Mouse (Mus musculus) heart, adult 10 weeks (tissue): ENCODE results near the gene Nsmce1. TPM values are rescaled to one million over a fixed set of nuclear protein-coding genes. Genes with fewer than 3 reads are reported as not detected.

Source experiments
- polyA plus RNA-seq: library from polyadenylated mRNA; stranded (reverse); fragments of 350-450 nt; fragmentation: Illumina TruSeq; extraction: RNeasy Lipid Tissue Mini Kit (QIAGEN cat#74804); gene quantifications from one replicate; pipeline ENCODE4 v1.2.3, GENCODE M21; 2014; ENCODE audit warnings: low read depth, low replicate concordance

Nsmce1 gene
- polyA plus RNA-seq, result 76.4 TPM

GRCm38 (mm10) chr7:125490947-125491735 lies at the start of gene Nsmce1:
Nsmce1 (minus strand) TSS chr7:125491596.

GRCm38 (mm10) chr7:125444464-125445401 lies 46.7 kb downstream of the Nsmce1 start, which contains the start of gene Kdm8:
Kdm8 (plus strand) TSS chr7:125444676.

Other genes with a start within 250 kb of the Nsmce1 start
- 4.8 TPM for gene Kdm8, start 46.9 kb downstream of the Nsmce1 start, polyA plus RNA-seq
- 7.9 TPM for gene Il4ra, start 60.5 kb upstream of the Nsmce1 start, polyA plus RNA-seq
- gene Il21r, start 111.8 kb upstream of the Nsmce1 start, polyA plus RNA-seq, result 0.63 TPM
- gene Gtf3c1, start 216.2 kb upstream of the Nsmce1 start, polyA plus RNA-seq, result 26.6 TPM
- 6.4 TPM for gene D430042O09Rik, start 216.3 kb upstream of the Nsmce1 start, polyA plus RNA-seq